Mouse (Mus musculus) erythroblast, embryonic 14.5 days (primary cell): ENCODE measurements around the gene Klhl8.

Experiments
- GATA1 ChIP-seq: IDR thresholded peaks from 2 replicates; pipeline ENCODE4 v1.6.1; 2012; ENCODE audit warnings: low read length, inconsistent platforms, mixed read lengths
- TAL1 ChIP-seq: IDR thresholded peaks from 3 replicates; pipeline ENCODE4 v1.6.1; 2012; ENCODE audit warnings: low read length, inconsistent platforms, mixed read lengths

GRCm38 (mm10) chr5:103907844-103908243 lies 3.2 kb downstream of the Klhl8 start:
- TF ChIP-seq TAL1 = no peak
- no peak for TF ChIP-seq GATA1
